In the genomic region with DNA sequence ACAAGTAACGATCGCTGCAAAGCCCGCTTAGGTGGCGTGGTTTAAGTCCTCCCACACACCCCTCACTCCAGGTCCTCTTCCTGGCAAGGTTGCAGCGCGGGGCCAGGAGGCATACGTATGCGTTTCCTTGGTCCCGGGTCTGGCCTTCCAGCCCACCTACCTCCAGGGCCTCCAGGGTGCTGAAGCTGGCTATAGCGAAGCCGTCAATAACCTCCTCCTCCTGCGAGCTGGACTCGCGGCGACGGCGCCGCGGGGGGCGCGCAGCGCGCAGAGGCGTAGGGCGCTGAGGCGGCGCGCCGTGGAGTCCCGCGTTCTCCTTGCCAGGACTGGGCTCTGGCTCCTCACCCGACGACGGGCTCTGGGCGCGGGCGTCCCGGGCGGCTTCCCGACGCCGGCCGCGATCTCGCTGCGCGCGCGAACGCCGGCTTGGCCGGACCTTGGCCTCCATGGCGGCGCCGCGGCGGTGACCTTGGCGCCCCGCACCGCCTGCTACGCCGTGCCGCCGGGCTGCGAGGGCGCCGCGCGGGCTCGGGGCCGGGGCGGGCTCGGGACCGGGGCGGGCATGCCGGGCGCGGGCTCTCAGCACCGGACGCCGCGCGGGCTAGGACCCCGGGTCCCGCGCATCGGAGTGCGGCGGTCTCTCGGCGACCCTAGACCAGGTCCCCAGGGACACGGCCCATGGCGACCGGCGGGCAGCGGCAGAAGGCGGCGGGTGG, we compare ENCODE assay signal across 8 mouse cellular contexts. TPM values are rescaled to one million over a fixed set of nuclear protein-coding genes. Genes with fewer than 3 reads are reported as not detected.
DNase-seq lines count a peak whose midpoint lies in the region; TF ChIP-seq lines count a peak whose summit lies in the region.

No protein-coding gene starts in this region.

- peak; percentile 40 to 44 for DNase-seq in adrenal gland, postnatal 36 days
- no peak for DNase-seq in adrenal gland, adult 18-20 months (ENCODE audit: low spot score in 2 of 2)
- peak; percentile 58 for DNase-seq in Muller cell, postnatal 12 days (ENCODE audit: inconsistent ontology term)
- peak; percentile 57 for DNase-seq in embryonic facial prominence, embryonic 10.5 days (ENCODE audit: low spot score)
- DNase-seq in hindbrain, embryonic 10.5 days (ENCODE audit: low spot score): peak; percentile 46
- peak; percentile 39 for DNase-seq in liver
- peak; percentile 33 for DNase-seq in thymus, postnatal 25 days

- H3K27me3 ChIP-seq in embryonic facial prominence, embryonic 10.5 days (replicated peaks; ENCODE audit: low read depth, poor library complexity, severe bottlenecking): no peaks in the 10 kb centered on the region; the same call in 1 of the 2 replicates
- no peaks in the 10 kb centered on the region for H3K27me3 ChIP-seq in hindbrain, embryonic 10.5 days (ENCODE audit: insufficient read depth, poor library complexity, severe bottlenecking)
- H3K27me3 ChIP-seq in myocyte (ENCODE audit: control insufficient read depth, insufficient read depth, insufficient read length): no peaks in the 10 kb centered on the region

- peaks cover 48% of the 10 kb centered on the region for H3K79me2 ChIP-seq in myocyte (ENCODE audit: control insufficient read depth, insufficient read depth)

- peaks cover 28% of the 10 kb centered on the region for H3K4me1 ChIP-seq in embryonic facial prominence, embryonic 10.5 days
- H3K4me1 ChIP-seq in hindbrain, embryonic 10.5 days (replicated peaks): peaks cover 45% of the 10 kb centered on the region

- H3K36me3 ChIP-seq in embryonic facial prominence, embryonic 10.5 days (replicated peaks): no peaks in the 10 kb centered on the region
- no peaks in the 10 kb centered on the region for H3K36me3 ChIP-seq in hindbrain, embryonic 10.5 days
- no peaks in the 10 kb centered on the region for H3K36me3 ChIP-seq in myocyte (ENCODE audit: control insufficient read depth, insufficient read depth)

- H3K27ac ChIP-seq in embryonic facial prominence, embryonic 10.5 days (replicated peaks): peak overlapping the region; percentile 90
- H3K27ac ChIP-seq in hindbrain, embryonic 10.5 days: peak overlapping the region; percentile 92

- WGBS in embryonic facial prominence, embryonic 10.5 days: under 1% methylated on average over 98 of the region's 98 CpGs
- 1% methylated on average over 98 of the region's 98 CpGs for WGBS in hindbrain, embryonic 10.5 days

- no peak for TF ChIP-seq POLR2A in myocyte (IDR thresholded peaks at IDR 0.05; ENCODE audit: insufficient read length, low read depth)

- H3K4me3 ChIP-seq in embryonic facial prominence, embryonic 10.5 days: peak overlapping the region; percentile 94
- peak overlapping the region; percentile 95 for H3K4me3 ChIP-seq in hindbrain, embryonic 10.5 days
- H3K4me3 ChIP-seq in myocyte: peak overlapping the region; percentile 51

- H3K9me3 ChIP-seq in embryonic facial prominence, embryonic 10.5 days: no peaks in the 10 kb centered on the region
- no peaks in the 10 kb centered on the region for H3K9me3 ChIP-seq in hindbrain, embryonic 10.5 days

- peak overlapping the region; percentile 71 for H3ac ChIP-seq in myocyte (ENCODE audit: control insufficient read depth, insufficient read length)

- H3K4me2 ChIP-seq in myocyte (ENCODE audit: low read depth): peak overlapping the region; percentile 96

TF ChIP-seq in myocyte, 11 proteins besides CTCF, POLR2A, EP300 and RAD21:
- no peak for TF ChIP-seq TCF3 (IDR thresholded peaks at IDR 0.05; ENCODE audit: insufficient read length, low read depth)
- TF ChIP-seq TCF12 (IDR thresholded peaks at IDR 0.05; ENCODE audit: insufficient read depth, poor library complexity, severe bottlenecking): no peak
- TF ChIP-seq SRF (IDR thresholded peaks at IDR 0.05; ENCODE audit: control insufficient read depth, insufficient read length, low read depth): no peak
- no peak for TF ChIP-seq POLR2AphosphoS2 (IDR thresholded peaks at IDR 0.05; ENCODE audit: insufficient read length, low read depth)
- TF ChIP-seq CEBPB (IDR thresholded peaks at IDR 0.05; ENCODE audit: insufficient read depth, poor library complexity, severe bottlenecking): no peak
- no peak for TF ChIP-seq MYOD1 (IDR thresholded peaks at IDR 0.05; ENCODE audit: control insufficient read depth in 1 of 3, insufficient read length in 2 of 3, low read depth in 2 of 3)

RNA-seq across cellular contexts. Expression of a gene that starts 0.4 kb away (rescaled TPM):
- 10 to 100 TPM; 65.6 to 68.6 TPM for total RNA-seq in adrenal gland, postnatal 36 days (2021)
- total RNA-seq in adrenal gland, adult 18-20 months (2021): 10 to 100 TPM; 60.7 to 65.7 TPM
- polyA plus RNA-seq in embryonic facial prominence, embryonic 10.5 days (2016; fragmentation: Nextera tagmentation; extraction: Ambion mirVana): 21.5 and 23.5 TPM in 2 replicates
- 14.9 and 19.2 TPM in 2 replicates for polyA plus RNA-seq in hindbrain, embryonic 10.5 days (2016; fragmentation: Nextera tagmentation; extraction: Ambion mirVana)
- polyA plus RNA-seq in myocyte (2012; fragmentation: generic; extraction: Trizol): 19.0 TPM

Comparison
In these comparisons a context has a peak if more than half of its experiments do, and no peak if none do; other contexts are left out.
1. DNase-seq: peak in adrenal gland, postnatal 36 days (2 of 2), Muller cell, postnatal 12 days (single experiment), embryonic facial prominence, embryonic 10.5 days (single experiment), hindbrain, embryonic 10.5 days (single experiment), liver (single experiment) and thymus, postnatal 25 days (single experiment); none in adrenal gland, adult 18-20 months (0 of 2).
2. Peak in every context shown above with its lines, with median percentiles within 50 percentile points of each other: H3K4me3 ChIP-seq.